Mouse (Mus musculus) testis, adult 2 months (tissue): ENCODE measurements at regions not wholly inside any gene's neighbourhood (a gene's known extent, or its start where the extent isn't known, plus 50 kb on each side); places are given as distances from the start of the nearest gene placed in this dataset.

Experiments
- CTCF ChIP-seq: fragments of 200-500 bp; IDR thresholded peaks from 2 replicates; pipeline ENCODE4 v1.5.1; 2012; ENCODE audit warnings: low read depth, mild to moderate bottlenecking, inconsistent platforms, low read length, moderate library complexity; ENCODE audit not compliant: control insufficient read depth, insufficient read depth, insufficient replicate concordance
- POLR2A ChIP-seq: fragments of 200-500 bp; IDR thresholded peaks from 2 replicates; pipeline ENCODE4 v1.6.1; 2012; ENCODE audit warnings: low read depth, mild to moderate bottlenecking, inconsistent platforms, low read length, moderate library complexity; ENCODE audit not compliant: control insufficient read depth

- no peak for TF ChIP-seq POLR2A
- TF ChIP-seq CTCF: no peak
Observed at GRCm38 (mm10) chr6:13476493-13477129, 131.3 kb downstream of the Tmem168 start.
